Mouse (Mus musculus) left cerebral cortex, postnatal 25 days (tissue): ENCODE measurements around the gene Atg5. TPM values are rescaled to one million over a fixed set of nuclear protein-coding genes. Genes with fewer than 3 reads are reported as not detected.

Source experiments
- DNase-seq, 2 experiments: peaks; one replicate each; pipeline ENCODE4 v3.0.0; 2022; ENCODE audit warnings: low spot score in 2 of 2, mixed read lengths in 1 of 2
- intact Hi-C: fragments of 180-260 bp; cut with DNase I; formaldehyde crosslinking; loops from one replicate; pipeline ENCODE4 v1.15.1; 2025
- total RNA-seq, 2 experiments: library from RNA; stranded (reverse); gene quantifications; 2 replicates each; pipeline ENCODE4 v1.2.3; 2021

Atg5 gene
- total RNA-seq, 2 experiments from 2014 or later, result 23.1 to 23.5 TPM

DNA sequence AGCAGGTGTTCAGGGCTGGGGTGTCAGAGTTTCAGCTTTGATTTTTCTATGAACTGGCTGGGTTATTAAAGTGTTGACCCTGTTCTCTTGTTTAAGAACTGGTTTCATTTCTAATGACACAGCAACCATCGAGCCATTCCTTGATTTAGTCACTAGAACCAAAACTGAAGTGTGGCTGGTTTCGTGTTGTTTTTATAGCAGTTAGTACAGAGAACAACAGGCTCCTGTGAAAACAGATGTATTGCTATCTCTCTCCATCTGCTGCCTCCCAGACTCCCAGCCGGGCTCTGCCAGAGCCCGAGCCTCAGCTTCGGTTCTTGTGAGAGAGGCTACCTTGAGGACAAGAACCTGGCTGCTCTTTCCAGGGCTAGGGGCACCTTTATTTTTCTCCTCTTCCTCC is 109.7 kb downstream of the Atg5 start:
- DNase-seq, result peak; percentile 57 to 73
- intact Hi-C loops, result loop anchor here (2.0 kb wide), 1 partner anchor 57 kb away; no protein-coding TSS in a partner anchor

DNA sequence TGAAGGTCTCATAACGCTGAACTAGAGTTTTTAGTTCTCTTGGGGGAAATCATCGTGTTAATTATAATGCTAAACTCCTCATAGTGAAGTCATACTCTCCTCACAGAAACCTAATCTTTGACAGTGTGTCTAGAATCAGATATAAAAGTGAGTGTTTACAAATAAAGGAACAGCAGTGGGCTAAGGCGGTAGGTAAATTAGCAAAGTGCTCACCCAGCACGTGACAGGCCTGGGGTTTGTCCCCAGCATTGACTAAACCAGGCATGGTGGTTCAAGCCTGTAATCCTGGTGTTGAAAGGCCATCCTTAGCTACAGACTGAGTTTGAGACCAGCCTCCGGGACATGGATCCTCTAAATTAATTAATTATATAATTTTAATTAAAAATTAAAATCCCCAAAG is 110.2 kb downstream of the Atg5 start:
- intact Hi-C loops, result loop anchor here (2.0 kb wide), 1 partner anchor 56 kb away; no protein-coding TSS in a partner anchor

GRCm38 (mm10) chr10:44380476-44381208 is 112.5 kb downstream of the Atg5 start:
- intact Hi-C loops, result no loop called here
- peak; percentile 56 to 83 for DNase-seq

More for the DNA sequence above, 110.2 kb downstream of the Atg5 start:
- DNase-seq, result no peak

- DNase-seq, result peak; percentile 39 to 54
- intact Hi-C loops, result no loop called here
Observed at GRCm38 (mm10) chr10:44381397-44381796, 113.2 kb downstream of the Atg5 start.

DNA sequence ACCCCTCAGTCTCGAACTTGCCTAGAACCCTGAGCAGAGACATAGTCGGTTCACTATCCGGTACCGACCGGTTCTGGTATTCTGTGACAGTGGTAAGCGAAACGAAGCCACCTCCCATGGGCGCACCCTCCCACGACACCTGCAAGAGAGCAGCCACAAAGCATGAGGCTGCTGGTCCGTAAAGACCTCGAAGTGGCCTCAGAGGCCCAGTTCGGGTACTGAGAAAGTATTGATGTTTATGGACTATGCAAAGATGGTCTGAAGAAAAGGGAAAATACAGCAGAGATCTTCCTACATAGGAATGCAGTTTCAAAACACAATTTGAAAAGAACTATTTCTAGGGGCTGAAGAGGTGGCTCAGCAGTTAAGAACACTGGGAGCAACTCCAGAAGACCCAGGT is 113.8 kb downstream of the Atg5 start:
- intact Hi-C loops, result no loop called here
- no peak for DNase-seq

- DNase-seq, result no peak
- intact Hi-C loops, result no loop called here
Observed at GRCm38 (mm10) chr10:44383213-44383612, 115.1 kb downstream of the Atg5 start.

DNA sequence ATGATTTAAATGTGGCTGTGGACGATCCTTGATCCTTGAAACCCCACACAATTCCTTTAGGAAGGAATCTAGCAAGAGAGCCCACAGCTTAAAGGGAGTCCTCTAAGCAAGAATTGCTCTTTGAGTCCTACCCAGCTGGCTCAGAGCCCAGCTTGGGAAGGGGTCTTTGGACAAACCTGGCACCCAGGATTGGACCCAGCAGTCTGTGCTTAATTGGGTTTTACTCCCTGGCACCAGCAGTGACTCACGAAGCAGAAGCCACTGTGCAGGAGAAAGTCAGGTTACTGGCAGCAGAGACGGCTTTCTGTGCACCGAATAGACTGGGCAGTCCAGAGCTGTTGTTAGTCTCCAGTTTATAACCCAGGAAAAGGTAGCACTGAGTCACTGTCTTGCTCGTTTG is 117.1 kb downstream of the Atg5 start:
- intact Hi-C loops, result no loop called here
- DNase-seq, result no peak

- intact Hi-C loops, result no loop called here
- no peak for DNase-seq
Observed at GRCm38 (mm10) chr10:44388706-44389233, 120.6 kb downstream of the Atg5 start.

DNA sequence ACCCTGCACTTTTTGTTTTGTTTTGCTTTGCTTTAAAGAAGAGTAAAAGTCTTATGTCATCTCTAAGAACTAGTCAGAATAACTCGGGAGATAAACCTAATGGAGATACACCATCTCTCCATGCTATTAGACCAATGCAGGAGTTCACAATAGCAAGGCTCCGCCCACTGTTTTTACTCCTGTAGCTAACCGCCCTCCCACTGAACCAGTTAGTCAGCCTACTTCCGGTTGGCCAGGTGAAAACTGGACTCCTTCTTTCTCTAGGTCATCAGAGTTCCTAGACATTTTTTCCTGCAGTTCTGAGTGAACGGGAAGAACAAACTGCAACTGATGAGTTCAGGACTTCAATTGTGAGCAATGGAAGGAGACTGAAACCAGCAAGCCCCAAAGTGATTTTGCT is 122.1 kb downstream of the Atg5 start:
- DNase-seq, result no peak
- intact Hi-C loops, result no loop called here

DNA sequence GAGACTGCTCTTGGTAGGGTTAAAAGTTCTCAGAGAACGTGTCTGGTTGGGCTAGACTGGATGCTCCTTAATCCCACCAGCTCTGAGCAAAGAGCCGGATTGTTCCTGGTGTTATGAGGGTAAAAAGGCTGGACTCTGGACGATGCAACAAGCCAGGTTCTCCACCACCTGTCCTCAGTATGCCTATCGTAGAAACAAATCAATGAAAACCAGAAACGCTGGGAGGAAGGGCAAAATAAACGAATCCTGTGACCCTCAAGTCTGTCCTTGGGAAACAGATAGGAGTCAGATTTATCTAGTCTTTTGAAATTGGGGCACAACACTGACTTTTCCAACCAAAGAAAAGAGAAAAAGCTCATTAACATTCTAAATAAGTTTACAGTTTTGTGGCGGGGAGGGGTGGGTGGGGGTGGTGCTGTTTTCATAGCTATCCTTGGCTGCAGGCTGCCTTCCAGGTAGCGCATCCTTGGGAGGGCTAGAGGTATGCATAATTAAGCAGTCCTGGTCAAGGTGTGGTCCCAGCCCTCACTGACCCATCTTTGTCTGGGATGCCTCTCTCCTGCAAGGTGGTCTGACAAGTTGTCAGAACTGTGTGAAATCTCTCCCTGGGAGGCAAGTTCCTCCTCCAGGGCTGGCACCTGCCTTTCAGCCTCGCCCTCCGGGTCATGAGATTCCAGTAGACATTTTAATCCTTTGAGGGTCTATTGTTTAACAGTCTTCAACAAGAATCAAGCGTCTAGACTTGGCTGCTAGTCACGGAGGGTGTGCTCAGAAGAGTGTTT is 123.5 kb downstream of the Atg5 start:
- intact Hi-C loops, result no loop called here
- no peak for DNase-seq

- no peak for DNase-seq
- intact Hi-C loops, result no loop called here
Observed at GRCm38 (mm10) chr10:44392855-44393254, 124.7 kb downstream of the Atg5 start.

- intact Hi-C loops, result no loop called here
- no peak for DNase-seq
Observed at GRCm38 (mm10) chr10:44400119-44400518, 132.0 kb downstream of the Atg5 start.

DNA sequence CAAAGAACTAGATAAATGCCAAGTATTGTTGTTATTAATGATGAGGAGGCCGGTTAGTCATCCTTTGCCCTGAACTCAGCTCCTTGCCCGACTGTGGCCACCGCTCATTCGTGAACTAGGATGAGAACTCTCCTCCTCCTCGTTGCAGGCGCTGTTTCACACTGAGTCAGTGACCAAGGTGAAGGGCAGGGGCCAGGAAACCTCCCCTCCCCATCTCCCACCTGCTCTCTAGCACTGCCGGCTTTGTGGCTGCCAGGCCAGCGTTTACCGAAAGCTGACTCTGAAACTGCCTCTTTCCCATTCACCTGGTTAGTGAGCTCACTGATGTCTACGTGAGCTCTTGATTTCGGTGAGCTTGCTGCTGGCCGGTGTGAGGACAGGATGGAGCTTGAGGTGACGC is 132.4 kb downstream of the Atg5 start:
- intact Hi-C loops, result no loop called here
- no peak for DNase-seq

DNA sequence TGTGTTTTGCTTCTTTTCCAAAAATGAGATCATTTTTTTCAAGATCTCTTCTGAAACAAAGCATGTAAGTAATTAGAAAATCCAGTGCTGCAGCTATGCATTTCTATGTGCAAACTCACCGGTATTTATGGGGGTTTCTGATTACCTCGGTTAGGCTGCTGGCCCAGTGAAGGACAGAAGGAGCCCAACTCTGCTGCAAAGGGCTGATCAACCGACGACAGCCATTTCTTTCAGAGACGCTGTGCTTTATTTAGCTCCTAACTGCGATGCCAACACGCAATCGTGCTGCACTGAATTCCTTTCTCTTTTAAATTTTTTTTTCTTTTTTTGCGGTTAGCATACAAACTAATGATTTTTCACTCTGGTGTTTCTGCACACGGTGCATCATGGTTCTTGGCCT is 133.4 kb downstream of the Atg5 start:
- intact Hi-C loops, result no loop called here
- DNase-seq, result peak in 1 of 2 experiments; percentile 31

GRCm38 (mm10) chr10:44403415-44403814 is 135.3 kb downstream of the Atg5 start:
- DNase-seq, result no peak
- intact Hi-C loops, result no loop called here

- DNase-seq, result no peak
- intact Hi-C loops, result no loop called here
Observed at GRCm38 (mm10) chr10:44409054-44409453, 140.9 kb downstream of the Atg5 start.

DNA sequence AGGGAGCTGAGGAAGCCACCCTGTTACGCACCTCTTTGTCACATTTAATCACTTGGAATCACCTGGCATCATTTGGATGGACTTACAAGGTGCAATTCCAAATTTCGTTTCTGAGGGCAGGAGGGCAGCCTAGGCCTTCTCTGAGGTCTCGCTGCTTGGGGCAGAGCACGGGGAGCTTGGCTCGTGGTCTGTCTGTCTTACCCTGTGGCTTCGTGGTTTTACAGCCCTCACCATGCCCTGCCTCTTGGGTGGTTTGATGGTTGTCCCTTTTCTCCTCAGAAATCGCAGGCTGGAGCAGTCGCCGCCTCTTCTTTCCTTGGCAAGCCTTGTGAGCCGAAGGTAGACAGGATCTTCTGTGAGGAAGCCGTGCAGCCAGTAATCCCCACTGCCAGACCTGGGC is 141.8 kb downstream of the Atg5 start:
- intact Hi-C loops, result no loop called here
- no peak for DNase-seq
